Mouse (Mus musculus) limb, embryonic 10.5 days (tissue): Measurements from ENCODE around the gene Serpinb6c. TPM values are rescaled to one million over a fixed set of nuclear protein-coding genes. Genes with fewer than 3 reads are reported as not detected.
A peak's percentile ranks its signal among the peaks of the same experiment; 100 is the strongest.
"Not testable (repeated sequence)": the region's sequence is repeated elsewhere in the genome, so short reads cannot be mapped to it uniquely, and the experiment has no call there.

Experiments used
- DNase-seq: peaks from one replicate; pipeline ENCODE4 v3.0.0-alpha.2; 2017; ENCODE audit warnings: low spot score
- H3K27ac ChIP-seq: fragments of 300-500 bp; sonication (generic); 2 replicates; pipeline ENCODE4 v1.5.1; 2016; ENCODE audit warnings: mild to moderate bottlenecking
- H3K27me3 ChIP-seq: fragments of 300-500 bp; sonication (generic); 2 replicates; pipeline ENCODE4 v1.6.1; 2016; ENCODE audit warnings: low read depth, mild to moderate bottlenecking; ENCODE audit not compliant: poor library complexity, severe bottlenecking
- H3K36me3 ChIP-seq: fragments of 300-500 bp; sonication (generic); 2 replicates; pipeline ENCODE4 v1.6.1; 2016; ENCODE audit warnings: mild to moderate bottlenecking, moderate library complexity
- H3K4me1 ChIP-seq: fragments of 300-500 bp; sonication (generic); 2 replicates; pipeline ENCODE4 v1.6.1; 2016
- H3K4me3 ChIP-seq: fragments of 300-500 bp; sonication (generic); 2 replicates; pipeline ENCODE4 v1.5.1; 2016; ENCODE audit warnings: mild to moderate bottlenecking, moderate library complexity
- H3K9me3 ChIP-seq: fragments of 300-500 bp; sonication (generic); replicated peaks from 2 replicates; pipeline ENCODE4 v1.6.1; 2016; ENCODE audit warnings: mild to moderate bottlenecking
- WGBS: fragments of 180-500 bp; shearing (Covaris S2); methylation state at CpG from one replicate; pipeline ENCODE4 v1.1.7; 2016; 5-methylcytosine and 5-hydroxymethylcytosine counted together
- polyA plus RNA-seq: library from polyadenylated mRNA; unstranded; fragments of >200 nt; fragmentation: Nextera tagmentation; extraction: Ambion mirVana; gene quantifications from 2 replicates; pipeline ENCODE4 v1.2.1, GENCODE M21; 2016

Gene Serpinb6c
- polyA plus RNA-seq, result 0.61 and 0.80 TPM in 2 replicates

DNA sequence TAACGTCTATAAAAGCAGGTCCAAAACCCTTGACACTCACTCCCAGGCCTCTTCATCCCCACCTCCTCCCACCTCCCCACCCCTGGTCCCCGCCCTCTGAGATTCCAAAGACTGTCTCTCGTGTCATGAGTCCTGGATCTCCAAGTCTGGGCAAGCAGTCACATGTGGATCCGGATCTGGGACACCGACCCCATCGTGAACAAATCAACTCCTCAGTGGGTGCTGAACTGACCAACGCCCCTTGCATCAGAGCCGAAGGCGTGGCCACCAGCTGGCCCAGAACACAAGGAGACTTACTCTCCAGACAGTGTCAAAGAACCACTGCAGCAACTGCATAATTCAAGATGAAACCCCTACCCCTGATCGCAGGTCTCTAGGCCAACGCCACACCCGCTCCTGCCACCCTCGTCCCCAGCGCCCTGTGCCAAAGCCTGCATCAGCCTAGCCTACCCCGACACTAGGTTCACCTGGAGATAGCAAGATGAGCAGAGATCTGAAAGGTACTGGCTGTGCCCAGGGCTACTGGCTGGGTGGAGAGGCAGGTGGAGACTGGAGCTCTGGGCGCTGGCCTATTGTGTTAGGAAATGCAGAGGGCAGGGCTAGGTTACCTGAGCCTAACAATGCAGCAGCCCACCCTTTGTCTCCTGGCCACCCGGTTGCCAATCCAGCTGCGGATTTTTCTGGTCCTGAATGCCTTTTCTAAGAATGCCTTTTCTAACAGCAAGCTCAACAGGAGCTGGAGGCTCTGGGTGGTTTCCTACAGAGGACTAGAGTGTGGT, at the start of gene Serpinb6c:
Serpinb6c (minus strand) TSS at position 533 of the 779 bp plus-strand sequence.
- H3K4me3 ChIP-seq, result no peak within 1 kb of the TSS
- H3K27ac ChIP-seq, result no peak within 1 kb of the TSS
- H3K4me1 ChIP-seq, result no peaks in the 10 kb centered on the region
- DNase-seq, result no peak
- WGBS, result 73% methylated on average over 18 of the region's 18 CpGs
- no peaks in the 10 kb centered on the region for H3K9me3 ChIP-seq
- no peaks in the 10 kb centered on the region for H3K36me3 ChIP-seq
- H3K27me3 ChIP-seq, result no peaks in the 10 kb centered on the region

DNA sequence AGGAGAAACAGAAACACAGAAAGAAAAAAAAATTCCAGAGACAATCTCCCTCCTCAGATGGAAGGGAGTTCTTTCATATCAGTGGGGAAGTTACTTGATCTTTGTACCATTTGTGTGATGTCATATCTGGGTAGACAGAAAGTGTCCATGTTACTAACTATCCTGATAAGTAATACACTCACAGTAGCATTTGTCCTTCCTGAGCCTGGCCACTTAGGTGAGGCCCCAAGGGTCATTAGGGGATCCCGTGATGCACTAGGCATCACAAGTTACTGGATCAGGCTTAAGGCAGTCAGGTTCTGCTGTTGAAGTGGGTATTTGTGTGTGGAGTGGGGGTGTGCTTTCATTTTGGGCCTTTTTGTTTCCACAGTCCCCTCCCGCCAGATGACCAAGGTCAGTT, 47.4 kb upstream of the Serpinb6c start:
- no peaks in the 10 kb centered on the region for H3K36me3 ChIP-seq
- H3K27me3 ChIP-seq, result no peaks in the 10 kb centered on the region
- no peaks in the 10 kb centered on the region for H3K9me3 ChIP-seq
- 83% methylated on average over 2 of the region's 2 CpGs for WGBS
- no peak for DNase-seq
- H3K4me3 ChIP-seq, result no peak overlapping the region
- H3K27ac ChIP-seq, result no peak overlapping the region
- no peaks in the 10 kb centered on the region for H3K4me1 ChIP-seq

DNA sequence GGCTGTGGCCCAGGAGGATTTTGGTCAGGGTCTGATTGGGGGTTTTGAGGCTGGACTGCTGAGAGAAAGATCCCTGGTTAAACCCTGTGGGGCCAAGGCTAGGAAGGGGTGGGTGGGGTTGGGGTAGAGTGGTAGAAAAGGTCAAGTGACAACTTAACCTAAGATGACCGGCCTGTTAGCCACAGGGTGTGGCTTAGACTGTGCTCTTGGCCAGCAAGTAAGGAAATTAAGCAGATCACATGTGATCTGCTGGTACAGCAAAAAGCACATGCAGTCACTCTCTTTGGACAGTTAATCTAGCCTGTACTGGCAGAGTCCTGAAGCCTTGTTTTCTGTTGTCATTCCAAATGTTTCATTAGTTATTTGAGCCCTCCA, 46.6 kb upstream of the Serpinb6c start:
- no peaks in the 10 kb centered on the region for H3K36me3 ChIP-seq
- no peak overlapping the region for H3K27ac ChIP-seq
- no peak for DNase-seq
- WGBS, result 73% methylated on average over 1 of the region's 1 CpGs
- no peaks in the 10 kb centered on the region for H3K27me3 ChIP-seq
- H3K4me3 ChIP-seq, result no peak overlapping the region
- no peaks in the 10 kb centered on the region for H3K4me1 ChIP-seq
- H3K9me3 ChIP-seq, result no peaks in the 10 kb centered on the region

DNA sequence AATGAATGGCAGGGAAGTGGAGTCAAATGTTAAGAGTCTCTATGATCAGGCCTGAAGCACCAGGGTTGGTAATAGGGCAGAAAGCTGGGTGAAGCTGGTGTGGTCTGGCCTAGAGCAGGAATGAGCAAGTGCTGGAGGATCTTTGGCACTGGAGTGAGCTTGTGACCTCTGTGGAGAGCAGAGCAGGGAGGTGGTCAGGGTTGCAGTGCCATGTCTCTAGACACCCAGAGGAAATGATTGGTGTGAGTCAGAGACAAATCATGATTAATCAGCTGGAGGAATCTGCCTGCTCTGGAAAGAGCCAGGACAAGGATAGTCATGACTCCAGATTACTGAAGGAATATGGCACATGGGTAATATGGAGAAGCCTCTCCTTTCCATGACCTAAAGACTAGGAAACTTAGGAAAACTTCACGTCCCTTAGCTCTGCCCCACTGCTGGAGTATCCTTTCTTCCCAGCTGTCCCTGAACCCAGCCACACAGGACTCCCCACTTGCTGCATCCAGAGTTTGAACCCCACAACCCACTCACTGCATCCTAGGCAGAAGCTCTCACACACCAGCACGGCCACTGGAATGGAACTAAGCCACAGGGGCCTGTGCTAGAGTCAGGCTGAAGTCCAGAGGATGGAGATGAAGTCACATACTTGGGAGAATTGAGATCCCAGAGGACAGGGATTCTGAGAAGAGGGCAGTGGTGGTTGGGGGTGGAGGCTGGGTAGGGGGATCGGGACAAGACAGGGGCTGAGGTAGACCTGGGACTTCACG, 46.0 kb upstream of the Serpinb6c start:
- 91% methylated on average over 4 of the region's 4 CpGs for WGBS
- H3K4me1 ChIP-seq, result no peaks in the 10 kb centered on the region

DNA sequence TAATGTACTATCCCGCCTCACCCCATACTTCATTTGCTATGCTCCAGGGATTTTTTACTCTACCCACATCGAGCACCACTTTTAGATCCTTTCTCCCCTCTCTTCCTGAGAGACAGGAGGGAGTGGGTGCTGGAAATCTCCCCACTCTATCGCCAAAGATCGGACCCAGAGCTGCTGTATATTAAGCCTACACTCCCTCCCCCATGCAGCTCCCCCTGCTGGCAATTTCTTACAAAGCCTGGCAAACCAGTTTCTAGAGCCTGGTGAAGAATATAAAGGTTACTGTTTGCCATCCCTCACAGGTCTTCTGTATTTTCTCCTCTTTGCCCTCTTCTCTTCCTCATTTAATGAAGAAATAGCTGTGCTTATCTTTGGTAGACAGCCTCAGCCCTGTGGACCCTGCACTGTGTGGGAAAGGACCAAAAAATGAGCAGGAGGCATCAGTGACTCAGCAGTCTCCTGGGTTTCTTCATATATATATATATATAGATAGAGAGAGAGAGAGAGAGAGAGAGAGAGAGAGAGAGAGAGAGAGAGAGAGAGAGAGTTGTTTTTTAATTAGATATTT, 36.8 kb upstream of the Serpinb6c start:
- H3K27ac ChIP-seq, result no peak overlapping the region
- WGBS, result 47% methylated on average over 4 of the region's 4 CpGs
- no peaks in the 10 kb centered on the region for H3K4me1 ChIP-seq
- H3K36me3 ChIP-seq, result no peaks in the 10 kb centered on the region
- no peaks in the 10 kb centered on the region for H3K27me3 ChIP-seq
- no peak overlapping the region for H3K4me3 ChIP-seq
- H3K9me3 ChIP-seq, result no peaks in the 10 kb centered on the region
- DNase-seq, result no peak

More for the DNA sequence above, 46.0 kb upstream of the Serpinb6c start:
- Histone ChIP-seq H3K4me3 (no peak overlapping the region), H3K27me3 (no peaks in the 10 kb centered on the region), H3K9me3 (no peaks in the 10 kb centered on the region), H3K36me3 (no peaks in the 10 kb centered on the region), H3K27ac (no peak overlapping the region)
- no peak for DNase-seq

DNA sequence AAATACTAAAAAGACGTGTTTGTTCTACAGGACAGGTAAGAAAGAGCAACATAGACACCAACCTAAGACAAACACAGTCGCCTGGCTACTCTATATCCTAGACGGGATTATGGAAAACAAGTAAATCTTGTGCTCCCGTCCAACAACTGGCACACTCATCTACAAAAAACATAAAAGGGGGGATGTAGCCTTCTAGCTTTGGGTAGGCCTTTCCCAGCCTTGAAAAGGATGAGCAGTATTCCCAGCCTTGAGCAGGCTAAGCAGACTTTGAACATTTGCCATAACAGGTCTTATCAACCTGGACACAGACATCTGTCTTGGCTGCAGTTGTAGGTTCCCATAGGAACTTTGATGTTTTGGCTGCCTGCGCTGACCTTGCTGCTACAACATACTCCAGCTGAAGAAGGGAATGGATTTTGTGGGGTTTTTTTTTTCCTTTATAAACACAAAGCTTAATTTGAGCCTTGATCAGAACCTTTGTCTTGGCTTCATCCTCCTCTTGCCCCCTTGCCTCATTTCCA, 35.8 kb upstream of the Serpinb6c start:
- H3K4me1 ChIP-seq, result no peaks in the 10 kb centered on the region
- no peaks in the 10 kb centered on the region for H3K9me3 ChIP-seq
- 88% methylated on average over 5 of the region's 5 CpGs for WGBS
- H3K27me3 ChIP-seq, result no peaks in the 10 kb centered on the region
- no peak for DNase-seq
- no peaks in the 10 kb centered on the region for H3K36me3 ChIP-seq
- H3K27ac ChIP-seq, result no peak overlapping the region
- no peak overlapping the region for H3K4me3 ChIP-seq

DNA sequence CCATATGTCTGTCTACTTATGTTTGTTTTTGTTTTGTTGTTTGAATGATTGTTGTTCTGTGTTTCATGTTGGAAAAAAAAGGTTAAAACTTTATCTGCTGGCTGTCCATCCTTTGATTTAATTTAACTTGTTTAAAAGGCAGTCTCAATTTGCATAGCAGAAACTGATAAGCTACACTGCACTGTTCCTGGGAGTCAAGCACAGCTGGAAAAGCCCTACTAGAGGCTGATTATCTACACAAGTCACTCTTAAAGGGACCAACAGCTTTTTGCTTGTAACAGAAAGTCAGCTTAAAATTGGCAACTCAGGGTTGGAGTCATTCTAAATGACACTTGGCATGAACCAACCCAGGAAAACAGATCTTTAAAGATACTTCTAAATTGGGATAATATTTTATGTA, 32.1 kb upstream of the Serpinb6c start:
- H3K4me3 ChIP-seq, H3K9me3 ChIP-seq: not testable (repeated sequence)

DNA sequence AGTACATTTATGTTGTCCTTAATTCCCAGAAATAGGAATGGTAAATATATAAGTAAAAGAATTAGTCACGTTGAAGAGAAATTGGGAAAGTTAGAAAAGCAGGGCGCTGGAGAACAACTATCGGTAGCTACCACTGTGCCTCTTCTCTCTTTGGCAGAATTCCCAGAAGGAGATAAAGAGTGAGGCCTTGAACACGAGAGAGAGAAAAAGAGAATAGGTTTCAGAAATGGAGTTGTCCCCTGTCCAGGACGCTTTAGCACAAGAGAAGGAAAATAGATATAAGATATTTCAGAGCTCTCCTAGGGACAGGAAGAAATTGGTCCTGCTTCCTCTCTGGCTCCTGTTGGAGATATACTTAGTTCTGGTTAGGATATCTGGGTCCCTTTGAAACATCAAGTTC, 31.6 kb upstream of the Serpinb6c start:
- 94% methylated on average over 5 of the region's 5 CpGs for WGBS
- peaks cover 10% of the 10 kb centered on the region for H3K4me1 ChIP-seq
- no peak for DNase-seq
- no peak overlapping the region for H3K27ac ChIP-seq
- H3K9me3 ChIP-seq, result no peaks in the 10 kb centered on the region
- H3K27me3 ChIP-seq, result no peaks in the 10 kb centered on the region
- no peak overlapping the region for H3K4me3 ChIP-seq
- no peaks in the 10 kb centered on the region for H3K36me3 ChIP-seq

More for the DNA sequence above, 32.1 kb upstream of the Serpinb6c start:
- H3K36me3 ChIP-seq, H3K27me3 ChIP-seq, H3K27ac ChIP-seq, DNase-seq: not testable (repeated sequence)
- peaks cover 10% of the 10 kb centered on the region for H3K4me1 ChIP-seq

DNA sequence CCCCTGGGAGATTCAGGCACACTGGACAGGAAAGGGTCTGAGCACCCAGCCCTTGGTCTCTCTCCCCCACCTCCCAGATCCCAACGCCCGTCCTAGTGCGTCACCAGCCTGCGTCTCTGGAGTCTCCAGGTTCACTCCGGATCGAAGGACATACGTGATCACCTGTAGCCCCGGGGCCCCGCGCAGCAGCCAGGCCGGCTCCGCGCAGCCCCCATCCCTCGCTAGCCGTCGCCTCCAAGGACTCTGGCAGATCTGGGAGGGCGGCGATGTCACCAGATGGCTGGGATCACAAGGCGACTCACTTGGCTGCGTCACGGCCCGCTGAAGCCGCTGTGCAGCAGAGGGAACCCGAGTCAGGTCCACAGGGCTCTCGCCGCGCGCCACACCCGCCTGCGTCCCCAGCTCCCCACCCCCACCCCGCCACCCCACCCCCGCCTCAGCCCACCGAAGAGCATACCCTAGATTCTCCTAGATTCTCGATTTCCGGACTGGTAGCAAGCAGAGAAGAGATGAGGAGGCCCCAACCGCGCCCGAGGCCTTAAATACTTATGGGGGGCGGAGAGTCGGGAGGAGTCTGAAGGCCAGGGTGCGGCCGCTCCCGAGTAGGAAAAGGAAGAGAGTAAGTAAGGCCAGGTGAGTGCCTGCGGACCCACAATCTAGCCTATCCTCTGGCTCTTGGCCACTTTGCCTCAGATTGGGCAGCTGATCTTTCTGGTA, 30.1 kb upstream of the Serpinb6c start:
- DNase-seq, result peak; percentile 65
- Histone ChIP-seq H3K4me1 (peaks cover 10% of the 10 kb centered on the region), H3K9me3 (no peaks in the 10 kb centered on the region), H3K4me3 (peak overlapping the region; percentile 77), H3K27ac (peak overlapping the region; percentile 88), H3K27me3 (no peaks in the 10 kb centered on the region), H3K36me3 (no peaks in the 10 kb centered on the region)
- under 1% methylated on average over 44 of the region's 44 CpGs for WGBS

DNA sequence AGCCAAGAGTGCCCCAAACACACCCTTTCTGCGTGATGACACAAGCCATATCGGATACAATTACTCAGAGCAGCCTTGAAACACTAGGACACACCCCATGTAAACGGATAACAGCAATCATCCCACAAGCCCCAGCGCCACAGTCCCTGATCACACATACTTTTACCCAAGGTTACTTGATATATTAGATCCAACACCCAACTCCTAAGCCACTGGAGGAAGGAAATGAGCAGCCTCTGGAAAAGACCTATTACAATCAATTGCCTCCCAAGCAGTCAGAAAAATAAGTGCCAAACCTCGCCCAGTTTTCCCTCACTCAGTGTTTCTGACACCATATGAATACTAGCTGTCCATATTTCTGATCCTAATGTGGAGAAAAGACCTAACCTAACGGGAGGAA, 29.2 kb upstream of the Serpinb6c start:
- Histone ChIP-seq H3K36me3 (no peaks in the 10 kb centered on the region), H3K27me3 (no peaks in the 10 kb centered on the region), H3K4me1 (peaks cover 10% of the 10 kb centered on the region), H3K4me3 (peak overlapping the region; percentile 77; the same call in 1 of the 2 replicates), H3K9me3 (no peaks in the 10 kb centered on the region), H3K27ac (no peak overlapping the region)
- WGBS, result 79% methylated on average over 6 of the region's 6 CpGs
- no peak for DNase-seq

DNA sequence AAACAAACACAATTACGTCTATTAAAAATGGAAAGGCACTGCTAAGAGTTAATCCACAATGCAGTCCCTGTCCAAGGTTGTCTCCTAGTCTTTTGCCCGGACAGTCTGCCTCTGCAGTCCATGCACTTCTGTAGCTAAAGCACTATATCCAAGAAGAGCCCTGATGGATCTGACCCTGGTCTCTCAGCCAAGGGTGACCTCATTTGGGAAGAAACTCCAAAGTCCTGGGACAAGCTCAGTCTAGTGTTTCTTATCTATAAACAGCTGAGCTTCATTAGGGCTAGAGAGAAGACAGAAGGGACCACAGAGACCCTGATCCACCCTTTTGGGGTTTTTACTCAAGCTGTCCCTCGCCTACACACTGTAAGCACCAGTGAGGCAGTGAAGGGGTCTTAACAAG, 25.4 kb upstream of the Serpinb6c start:
- 86% methylated on average over 3 of the region's 3 CpGs for WGBS
- Histone ChIP-seq H3K27ac (no peak overlapping the region), H3K9me3 (no peaks in the 10 kb centered on the region), H3K36me3 (no peaks in the 10 kb centered on the region), H3K4me1 (peaks cover 8% of the 10 kb centered on the region), H3K4me3 (no peak overlapping the region), H3K27me3 (no peaks in the 10 kb centered on the region)
- DNase-seq, result no peak

DNA sequence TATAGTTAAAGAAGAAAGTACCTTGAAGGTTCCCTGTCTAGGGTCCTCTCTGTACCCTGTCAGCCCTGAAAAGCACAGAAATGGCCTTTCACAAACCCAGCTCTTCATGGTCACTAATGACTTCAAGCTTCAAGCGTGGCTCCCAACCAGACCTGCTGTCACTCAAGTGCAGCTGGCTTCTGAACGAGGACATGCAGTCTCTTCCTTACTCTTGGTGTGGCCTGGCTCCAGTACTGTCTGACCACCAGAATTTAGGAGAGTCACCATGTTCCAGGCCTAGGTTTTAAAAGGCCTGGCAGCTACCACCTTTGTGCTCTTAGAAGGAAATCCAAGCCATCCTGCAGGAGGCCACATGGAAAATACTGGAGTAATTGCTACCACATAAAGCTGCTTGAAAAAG, 24.8 kb upstream of the Serpinb6c start:
- H3K27ac ChIP-seq, result no peak overlapping the region
- DNase-seq, result no peak
- H3K4me3 ChIP-seq, result no peak overlapping the region
- H3K9me3 ChIP-seq, result no peaks in the 10 kb centered on the region
- H3K4me1 ChIP-seq, result peaks cover 2% of the 10 kb centered on the region
- H3K36me3 ChIP-seq, result no peaks in the 10 kb centered on the region
- 70% methylated on average over 2 of the region's 2 CpGs for WGBS
- no peaks in the 10 kb centered on the region for H3K27me3 ChIP-seq
